Mouse (Mus musculus) G1E-ER4 (cell line): ENCODE measurements at regions not wholly inside any gene's neighbourhood (a gene's known extent, or its start where the extent isn't known, plus 50 kb on each side); places are given as distances from the start of the nearest gene placed in this dataset.

Source experiments
- GATA1 ChIP-seq: IDR thresholded peaks from one replicate; pipeline ENCODE4 v1.8.0; 2012; ENCODE audit warnings: low read length, inconsistent platforms

GRCm38 (mm10) chr17:84129204-84129603 is 58.5 kb downstream of the Zfp36l2 start:
- TF ChIP-seq GATA1 = no peak

DNA sequence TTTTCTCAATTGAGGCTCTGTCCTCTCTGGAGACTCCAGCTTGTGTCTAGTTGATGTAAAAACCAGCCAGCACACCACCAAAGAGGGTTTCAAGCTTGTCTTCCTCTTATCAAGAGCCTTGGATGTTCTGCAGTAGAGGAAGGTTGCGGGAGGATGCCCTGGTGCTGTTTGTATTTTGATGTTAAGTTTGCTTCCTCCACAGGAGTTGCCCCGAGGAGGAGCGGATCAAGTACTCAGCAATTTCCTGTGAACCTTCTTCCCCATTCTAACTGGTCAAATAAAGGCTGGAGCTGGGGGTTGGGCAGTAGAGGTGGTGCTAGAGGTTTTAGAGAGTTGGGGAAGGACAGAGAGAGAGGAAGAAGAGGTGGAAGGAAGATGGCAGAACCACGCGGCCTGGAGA is 59.5 kb downstream of the Zfp36l2 start:
- no peak for TF ChIP-seq GATA1

- no peak for TF ChIP-seq GATA1
Observed at GRCm38 (mm10) chr17:84126168-84126567, 61.6 kb downstream of the Zfp36l2 start.

- TF ChIP-seq GATA1 = no peak
Observed at GRCm38 (mm10) chr17:84123161-84123560, 64.6 kb downstream of the Zfp36l2 start.

DNA sequence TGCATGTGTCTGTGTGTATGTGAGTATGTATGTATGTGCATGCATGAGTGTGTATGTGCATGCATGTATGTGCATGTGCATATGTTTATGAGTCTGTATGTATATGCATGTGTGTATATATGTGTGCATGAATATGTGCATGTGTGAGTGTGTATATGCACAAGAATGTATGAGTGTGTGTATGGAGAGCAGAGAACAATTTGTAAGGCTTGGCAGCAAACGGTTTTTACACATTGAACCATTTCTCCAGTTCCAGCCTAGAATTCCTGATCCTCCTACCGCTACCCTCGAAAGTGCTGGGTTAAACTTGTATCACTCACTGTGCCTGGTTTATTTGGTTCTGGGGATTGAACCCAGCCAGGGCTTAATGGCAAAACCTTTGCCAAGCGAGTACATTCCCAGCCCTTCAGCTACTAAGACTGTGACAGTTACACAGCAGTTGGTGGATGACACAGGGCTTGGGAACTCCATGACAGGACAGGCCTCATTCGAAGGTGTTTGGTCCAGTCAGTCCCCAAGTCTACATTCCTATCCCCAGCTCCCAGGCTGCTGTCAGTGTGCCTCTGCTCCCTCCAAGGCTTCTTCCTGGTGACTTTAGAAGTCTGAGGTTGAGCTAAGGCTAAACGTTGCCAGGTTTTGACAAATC is 65.1 kb downstream of the Zfp36l2 start:
- no peak for TF ChIP-seq GATA1

- TF ChIP-seq GATA1 = no peak
Observed at GRCm38 (mm10) chr17:84121291-84121690, 66.5 kb downstream of the Zfp36l2 start.

DNA sequence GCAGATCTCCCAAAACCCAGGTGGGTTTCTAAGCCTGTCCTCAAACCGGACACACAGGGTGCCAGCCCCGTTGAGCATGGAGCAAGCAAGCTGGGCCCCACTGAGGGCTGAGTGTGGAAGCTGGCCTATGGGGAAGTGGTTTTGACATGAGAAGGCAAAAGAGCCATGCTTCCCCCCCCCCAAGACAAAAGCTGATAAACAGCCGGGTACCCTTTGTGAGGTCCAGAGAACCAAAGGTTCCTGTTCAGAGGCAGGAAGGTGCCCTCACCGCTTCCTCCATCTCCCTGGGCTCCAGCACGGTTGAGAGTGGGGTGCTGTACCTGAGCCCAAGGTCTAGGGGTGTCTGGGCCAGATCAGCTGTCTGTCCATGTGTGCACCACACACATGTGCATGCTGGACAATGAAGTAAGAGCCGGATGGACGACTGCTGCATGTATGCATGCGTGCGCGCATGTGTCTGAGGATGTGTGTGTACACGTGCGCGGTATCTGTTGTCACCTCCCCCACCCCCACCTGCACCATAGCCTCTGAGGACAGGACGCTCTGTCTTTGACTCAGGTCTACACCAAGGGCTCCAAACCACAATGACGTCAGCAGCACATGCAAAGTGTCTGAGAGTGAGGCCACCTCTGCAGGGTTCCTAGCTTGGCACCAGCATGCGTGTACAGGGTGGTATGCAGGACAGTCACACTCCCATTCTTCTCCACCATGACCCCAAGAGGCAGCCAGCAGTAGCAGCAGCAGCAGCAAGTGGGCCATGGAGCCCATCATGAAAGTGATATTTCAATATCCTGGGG is 68.3 kb downstream of the Zfp36l2 start:
- TF ChIP-seq GATA1 = no peak

DNA sequence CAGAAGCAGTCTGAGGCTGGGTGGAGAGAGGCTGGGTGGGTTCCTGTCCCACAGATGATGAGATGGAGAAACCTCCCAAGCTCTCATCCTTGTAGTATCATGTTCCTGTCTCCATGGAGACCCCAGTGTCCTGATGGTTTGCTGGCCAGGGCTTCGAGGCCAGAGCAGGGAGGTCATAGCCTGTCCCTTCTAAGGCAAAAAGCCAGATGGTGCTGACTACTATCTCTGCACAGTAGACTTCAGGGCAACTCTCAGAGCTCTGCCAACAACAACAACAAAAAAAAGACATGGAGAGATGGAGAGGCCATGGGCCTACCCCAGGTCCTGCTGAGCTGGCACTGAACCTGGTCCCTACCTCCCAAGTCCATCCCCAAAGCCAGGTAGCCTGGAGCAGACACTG is 69.0 kb downstream of the Zfp36l2 start:
- no peak for TF ChIP-seq GATA1

GRCm38 (mm10) chr17:84118271-84118670 is 69.5 kb downstream of the Zfp36l2 start:
- TF ChIP-seq GATA1 = no peak

DNA sequence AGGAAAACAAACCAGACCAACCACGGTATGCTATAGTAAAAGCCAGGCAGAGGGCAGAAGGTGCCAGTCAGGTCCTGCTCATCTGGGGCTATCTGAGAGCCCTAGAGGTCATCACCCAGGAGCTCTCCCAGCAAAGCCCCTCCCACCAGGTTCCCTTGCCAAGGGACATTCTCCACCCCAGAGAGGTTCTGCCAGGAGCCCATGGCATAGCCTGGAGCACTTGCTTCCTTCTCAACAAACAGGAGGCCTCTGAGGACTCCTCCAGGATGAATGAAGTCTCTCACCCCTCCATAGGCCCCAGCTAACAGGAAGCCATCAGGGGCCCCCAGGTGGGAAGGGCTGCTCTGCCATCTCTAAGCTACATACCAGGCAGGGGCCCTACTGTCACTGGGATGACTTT is 70.0 kb downstream of the Zfp36l2 start:
- TF ChIP-seq GATA1 = no peak

- no peak for TF ChIP-seq GATA1
Observed at GRCm38 (mm10) chr17:84116340-84117279, 71.1 kb downstream of the Zfp36l2 start.

DNA sequence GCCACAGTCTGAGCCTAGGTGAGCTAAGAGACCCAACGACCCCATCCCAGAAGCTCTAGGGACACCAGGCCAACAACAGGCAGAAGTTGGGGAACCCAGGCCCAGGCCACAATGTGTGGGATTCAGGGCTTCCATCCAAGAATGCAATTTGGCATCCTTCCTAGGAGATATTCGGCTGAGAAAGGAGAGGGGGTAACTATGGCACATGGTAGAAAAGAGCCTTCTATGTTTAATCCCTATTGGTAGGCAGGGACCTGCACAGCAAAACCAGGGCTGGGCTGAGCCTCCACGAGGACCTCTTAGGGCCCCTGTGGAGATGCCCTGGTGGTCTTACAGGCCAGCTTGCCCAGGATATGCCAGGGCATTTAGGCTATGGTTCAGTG is 71.8 kb downstream of the Zfp36l2 start:
- TF ChIP-seq GATA1 = no peak

DNA sequence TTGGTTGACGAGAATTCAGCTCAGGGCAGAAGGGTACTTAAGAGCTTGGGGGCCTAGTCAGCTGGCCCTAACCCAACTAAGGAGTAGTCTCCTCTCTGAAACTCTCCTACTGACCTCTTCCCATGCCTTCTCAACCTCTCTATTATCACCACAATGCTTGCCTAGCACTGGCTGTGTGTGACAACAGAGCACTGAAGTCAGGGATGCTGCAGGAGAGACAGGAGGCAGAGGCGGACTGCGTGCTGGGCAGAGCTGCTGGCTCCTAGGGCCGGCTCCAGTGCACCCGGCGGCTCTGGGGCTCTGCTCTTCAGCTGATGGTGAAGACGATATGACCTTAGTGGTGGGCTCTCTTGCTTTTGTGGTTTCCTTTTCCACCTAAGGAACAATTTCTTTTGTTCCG is 72.6 kb downstream of the Zfp36l2 start:
- no peak for TF ChIP-seq GATA1

DNA sequence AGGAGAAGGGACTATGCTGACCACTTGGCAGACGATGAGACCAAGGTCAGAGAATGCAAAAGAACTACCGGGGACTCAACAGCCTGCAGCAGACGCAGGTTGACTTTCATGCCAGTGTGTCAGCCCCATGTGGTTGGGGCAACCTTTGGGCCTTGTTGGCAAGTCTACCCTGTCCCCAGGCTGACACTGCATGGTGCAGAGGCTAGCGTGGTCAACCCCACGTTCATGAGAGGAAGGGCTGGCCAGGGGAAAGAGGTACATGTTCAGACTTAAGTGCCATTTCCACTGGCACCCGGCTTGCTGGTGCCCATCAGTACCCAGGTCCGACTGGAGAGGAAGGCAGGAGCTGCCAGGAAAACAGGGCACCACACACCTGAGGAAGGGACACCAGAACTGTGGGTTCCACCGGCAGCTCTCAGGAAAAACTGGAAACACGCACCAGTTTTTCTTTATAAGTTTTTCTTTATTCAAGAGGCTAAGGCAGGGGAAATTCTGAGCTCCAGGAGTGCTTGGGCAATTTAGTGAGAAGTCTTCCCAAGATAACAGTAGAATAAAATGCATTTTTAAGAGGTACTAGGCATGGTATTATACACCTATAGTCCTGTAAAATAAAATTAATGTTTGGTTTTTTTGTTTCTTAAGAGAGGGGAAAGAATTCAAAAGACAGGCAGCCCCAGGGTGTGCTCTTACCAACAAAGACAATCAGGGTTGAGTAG is 73.3 kb downstream of the Zfp36l2 start:
- TF ChIP-seq GATA1 = no peak

- TF ChIP-seq GATA1 = no peak
Observed at GRCm38 (mm10) chr17:84113608-84114278, 74.0 kb downstream of the Zfp36l2 start.
